Mouse (Mus musculus) intestine, embryonic 14.5 days (tissue): ENCODE measurements at regions not wholly inside any gene's neighbourhood (a gene's known extent, or its start where the extent isn't known, plus 50 kb on each side); places are given as distances from the start of the nearest gene placed in this dataset.

Source experiments
- ATAC-seq: fragments of 200-750 bp; cut with Nextera tagmentation; replicated peaks from 2 replicates; pipeline ENCODE4 v1.8.0; 2017; ENCODE audit warnings: low read depth, moderate number of reproducible peaks, moderate TSS enrichment, moderate library complexity; ENCODE audit not compliant: low FRiP score, low TSS enrichment
- DNase-seq: peaks from one replicate; pipeline ENCODE4 v3.0.0-alpha.2; 2018; ENCODE audit warnings: low spot score
- H3K27ac ChIP-seq: fragments of 300-500 bp; sonication (generic); 2 replicates; pipeline ENCODE4 v1.5.1; 2014; ENCODE audit warnings: low read depth, mild to moderate bottlenecking, control low read depth
- H3K27me3 ChIP-seq: fragments of 300-500 bp; sonication (generic); replicated peaks from 2 replicates; pipeline ENCODE4 v1.6.1; 2014; ENCODE audit warnings: low read length, control low read depth; ENCODE audit not compliant: control insufficient read depth, insufficient read depth
- H3K36me3 ChIP-seq: fragments of 300-500 bp; sonication (generic); 2 replicates; pipeline ENCODE4 v1.6.1; 2014; ENCODE audit warnings: low read length, control low read depth; ENCODE audit not compliant: control insufficient read depth, insufficient read depth
- H3K4me1 ChIP-seq: fragments of 300-500 bp; sonication (generic); replicated peaks from 2 replicates; pipeline ENCODE4 v1.6.1; 2014; ENCODE audit warnings: low read length, control low read depth, mixed read lengths; ENCODE audit not compliant: control insufficient read depth, insufficient read depth
- H3K4me2 ChIP-seq: fragments of 300-500 bp; sonication (generic); 2 replicates; pipeline ENCODE4 v1.6.1; 2014; ENCODE audit warnings: low read length
- H3K4me3 ChIP-seq: fragments of 300-500 bp; sonication (generic); 2 replicates; pipeline ENCODE4 v1.5.1; 2014; ENCODE audit warnings: low read depth, low read length, control low read depth, mixed read lengths
- H3K9ac ChIP-seq: fragments of 300-500 bp; sonication (generic); 2 replicates; pipeline ENCODE4 v1.6.1; 2014; ENCODE audit warnings: mild to moderate bottlenecking, low read length
- H3K9me3 ChIP-seq: fragments of 300-500 bp; sonication (generic); 2 replicates; pipeline ENCODE4 v1.6.1; 2016; ENCODE audit warnings: low read length, control low read depth; ENCODE audit not compliant: control insufficient read depth
- WGBS: fragments of 180-500 bp; shearing (Covaris S2); extraction: QIAGEN DNeasy Blood & Tissue Kit; methylation state at CpG from one replicate; pipeline ENCODE4 v1.1.7; 2014; 5-methylcytosine and 5-hydroxymethylcytosine counted together

- ATAC-seq (no peak), DNase-seq (no peak)
- H3K4me2 ChIP-seq, result no peak overlapping the region
- H3K27me3 ChIP-seq, result no peaks in the 10 kb centered on the region
- no peak overlapping the region for H3K4me3 ChIP-seq
- no peaks in the 10 kb centered on the region for H3K9me3 ChIP-seq
- no peak overlapping the region for H3K9ac ChIP-seq
- H3K36me3 ChIP-seq, result no peaks in the 10 kb centered on the region
- H3K4me1 ChIP-seq, result no peaks in the 10 kb centered on the region
- WGBS, result 37% methylated on average over 3 of the region's 3 CpGs
- H3K27ac ChIP-seq, result no peak overlapping the region
These were observed 359.0 kb upstream of the Adamts16 start for GRCm38 (mm10) chr13:71200656-71201055.

DNA sequence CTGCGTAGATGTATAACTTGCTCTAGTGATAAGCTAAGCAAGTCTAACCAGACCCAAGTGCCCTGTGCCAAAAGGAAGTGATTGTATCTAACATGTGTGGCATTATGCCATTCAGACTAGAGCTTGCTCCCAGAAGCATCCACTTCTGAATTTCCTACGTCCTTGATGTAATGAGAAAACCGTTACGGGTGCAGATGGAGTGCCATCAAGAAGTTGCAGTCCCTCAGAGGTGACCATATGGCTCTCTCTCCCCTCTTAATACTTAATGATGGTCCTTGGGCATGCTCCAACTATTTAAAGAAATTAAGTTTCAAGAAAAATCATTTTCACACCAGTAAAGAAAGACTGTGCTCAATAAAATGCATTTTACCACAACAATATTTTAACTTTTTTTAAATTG, 354.1 kb upstream of the Adamts16 start:
- H3K9me3 ChIP-seq, result no peaks in the 10 kb centered on the region
- H3K4me1 ChIP-seq, result no peaks in the 10 kb centered on the region
- WGBS, result 93% methylated on average over 4 of the region's 4 CpGs
- ATAC-seq, result no peak
- H3K36me3 ChIP-seq, result no peaks in the 10 kb centered on the region
- H3K9ac ChIP-seq, result no peak overlapping the region
- H3K4me3 ChIP-seq, result no peak overlapping the region
- H3K4me2 ChIP-seq, result no peak overlapping the region
- no peaks in the 10 kb centered on the region for H3K27me3 ChIP-seq
- no peak overlapping the region for H3K27ac ChIP-seq
- no peak for DNase-seq

DNA sequence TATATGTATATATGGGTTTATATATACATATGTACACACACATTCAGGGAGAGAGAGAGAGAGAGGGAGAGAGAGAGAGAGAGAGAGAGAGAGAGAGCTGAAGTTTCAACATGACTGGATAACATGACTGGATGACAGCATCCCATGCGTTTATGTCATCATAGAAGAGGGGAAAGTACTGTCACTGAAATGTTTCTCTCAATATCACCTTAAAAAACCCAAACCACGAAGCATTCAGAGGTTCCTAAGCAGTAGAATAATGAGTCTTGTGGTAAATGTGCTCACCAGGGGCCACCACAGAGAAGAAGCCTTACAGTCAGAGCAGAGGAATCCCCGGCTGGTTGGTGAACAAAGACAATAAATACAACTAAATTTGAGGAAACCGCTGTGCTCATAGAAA, 342.9 kb upstream of the Adamts16 start:
- Histone ChIP-seq H3K9me3 (no peaks in the 10 kb centered on the region), H3K4me1 (no peaks in the 10 kb centered on the region), H3K36me3 (no peaks in the 10 kb centered on the region), H3K9ac (no peak overlapping the region), H3K4me2 (no peak overlapping the region), H3K27me3 (no peaks in the 10 kb centered on the region), H3K27ac (no peak overlapping the region), H3K4me3 (no peak overlapping the region)
- ATAC-seq (no peak), DNase-seq (no peak)
- WGBS, result 75% methylated on average over 4 of the region's 4 CpGs

DNA sequence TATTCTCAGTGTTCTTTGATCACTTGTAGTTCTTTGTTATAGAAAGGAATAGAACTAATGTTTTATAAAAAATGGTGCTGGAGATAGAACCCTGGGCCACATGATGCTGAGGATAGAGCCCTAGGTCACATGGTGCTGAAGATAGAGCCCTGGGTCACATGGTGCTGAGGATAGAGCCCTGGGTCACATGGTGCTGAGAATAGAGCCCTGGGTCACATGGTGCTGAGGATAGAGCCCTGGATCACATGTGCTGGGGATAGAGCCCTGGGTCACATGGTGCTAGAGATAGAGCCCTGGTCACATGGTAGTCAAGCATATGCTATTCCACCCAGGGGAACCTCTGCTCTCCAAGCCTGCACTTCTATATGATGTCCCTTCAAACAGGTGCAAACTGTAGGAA, 337.5 kb upstream of the Adamts16 start:
- DNase-seq (no peak), ATAC-seq (no peak)
- no peaks in the 10 kb centered on the region for H3K4me1 ChIP-seq
- H3K9ac ChIP-seq, result no peak overlapping the region
- no peaks in the 10 kb centered on the region for H3K36me3 ChIP-seq
- no peak overlapping the region for H3K4me2 ChIP-seq
- no peaks in the 10 kb centered on the region for H3K27me3 ChIP-seq
- no peaks in the 10 kb centered on the region for H3K9me3 ChIP-seq
- no peak overlapping the region for H3K27ac ChIP-seq
- H3K4me3 ChIP-seq, result no peak overlapping the region

GRCm38 (mm10) chr13:71174335-71174734, 332.7 kb upstream of the Adamts16 start:
- DNase-seq (no peak), ATAC-seq (no peak)
- Histone ChIP-seq H3K27me3 (no peaks in the 10 kb centered on the region), H3K36me3 (no peaks in the 10 kb centered on the region), H3K4me2 (no peak overlapping the region), H3K27ac (no peak overlapping the region), H3K4me3 (no peak overlapping the region), H3K9me3 (no peaks in the 10 kb centered on the region), H3K4me1 (no peaks in the 10 kb centered on the region), H3K9ac (no peak overlapping the region)

DNA sequence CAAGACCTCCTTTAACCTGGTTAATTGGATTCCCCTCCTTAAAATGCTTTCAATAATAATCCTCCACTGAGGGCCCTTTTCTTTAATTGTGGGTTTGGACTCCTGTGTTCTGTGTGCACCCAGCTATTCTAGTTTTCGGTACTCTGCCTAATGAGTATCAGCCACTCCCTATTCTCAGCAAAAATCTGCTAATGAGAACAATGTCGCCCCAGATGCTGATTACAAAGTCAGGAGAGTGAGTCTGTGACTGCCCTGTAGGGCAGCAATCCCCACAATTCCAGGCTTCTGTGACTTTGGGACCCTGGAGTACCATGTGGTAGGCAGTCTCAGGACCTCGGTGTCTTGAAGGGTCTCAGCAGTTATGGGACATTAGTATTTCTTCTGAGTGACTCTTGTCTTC, 324.6 kb upstream of the Adamts16 start:
- no peak overlapping the region for H3K4me2 ChIP-seq
- no peak overlapping the region for H3K4me3 ChIP-seq
- no peaks in the 10 kb centered on the region for H3K36me3 ChIP-seq
- no peak overlapping the region for H3K9ac ChIP-seq
- DNase-seq (no peak), ATAC-seq (no peak)
- no peaks in the 10 kb centered on the region for H3K4me1 ChIP-seq
- no peaks in the 10 kb centered on the region for H3K27me3 ChIP-seq
- no peak overlapping the region for H3K27ac ChIP-seq
- H3K9me3 ChIP-seq, result no peaks in the 10 kb centered on the region
- WGBS, result 69% methylated on average over 3 of the region's 3 CpGs

DNA sequence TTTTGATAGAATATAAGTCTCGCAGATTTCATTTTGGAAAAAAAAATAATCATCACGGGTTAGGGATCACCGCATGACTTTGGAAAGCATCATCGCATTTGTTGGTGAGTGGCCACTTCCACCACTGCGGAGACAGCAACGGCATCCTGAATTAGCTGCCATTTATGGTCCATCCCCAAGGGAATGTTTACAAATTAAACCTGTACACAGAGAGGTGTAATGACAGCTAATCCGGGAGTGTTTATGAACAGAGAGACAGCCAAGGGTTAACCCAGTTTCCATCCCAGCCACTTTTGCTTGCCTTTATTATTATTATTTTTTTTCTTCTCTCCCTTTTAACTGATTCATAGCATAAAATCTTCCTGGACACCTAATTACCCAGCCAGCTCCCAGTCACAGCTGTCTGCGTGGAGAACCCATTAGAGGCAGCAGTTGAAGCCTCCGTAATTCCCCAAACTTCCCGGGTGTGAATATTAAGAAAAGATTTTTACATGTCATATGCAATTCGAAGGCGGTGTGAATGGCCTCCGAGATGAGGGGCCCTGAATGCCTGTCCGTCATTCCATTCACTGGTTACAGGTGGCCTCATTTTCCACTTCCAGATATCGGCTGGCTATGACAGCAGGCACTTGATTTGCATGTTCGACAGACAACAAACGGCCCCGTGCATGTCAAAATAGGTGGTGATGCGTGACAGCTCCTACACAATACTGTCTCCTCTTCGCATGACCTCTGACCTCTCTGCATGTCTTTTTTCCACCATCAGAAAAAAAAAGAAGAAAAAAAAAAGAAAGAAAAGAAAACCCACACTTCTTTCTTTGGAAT, 323.7 kb upstream of the Adamts16 start:
- H3K9me3 ChIP-seq, result no peaks in the 10 kb centered on the region
- DNase-seq, result no peak
- H3K27me3 ChIP-seq, result no peaks in the 10 kb centered on the region
- no peak overlapping the region for H3K4me2 ChIP-seq
- no peak overlapping the region for H3K27ac ChIP-seq
- WGBS, result 73% methylated on average over 20 of the region's 20 CpGs
- H3K9ac ChIP-seq, result no peak overlapping the region
- H3K36me3 ChIP-seq, result no peaks in the 10 kb centered on the region
- no peaks in the 10 kb centered on the region for H3K4me1 ChIP-seq
- no peak for ATAC-seq
- no peak overlapping the region for H3K4me3 ChIP-seq

GRCm38 (mm10) chr13:71164012-71164411, 322.4 kb upstream of the Adamts16 start:
- no peak overlapping the region for H3K4me2 ChIP-seq
- DNase-seq, result no peak
- no peaks in the 10 kb centered on the region for H3K4me1 ChIP-seq
- 80% methylated on average over 2 of the region's 2 CpGs for WGBS
- ATAC-seq, result no peak
- no peaks in the 10 kb centered on the region for H3K9me3 ChIP-seq
- no peak overlapping the region for H3K27ac ChIP-seq
- H3K9ac ChIP-seq, result no peak overlapping the region
- no peaks in the 10 kb centered on the region for H3K27me3 ChIP-seq
- H3K36me3 ChIP-seq, result no peaks in the 10 kb centered on the region
- no peak overlapping the region for H3K4me3 ChIP-seq

DNA sequence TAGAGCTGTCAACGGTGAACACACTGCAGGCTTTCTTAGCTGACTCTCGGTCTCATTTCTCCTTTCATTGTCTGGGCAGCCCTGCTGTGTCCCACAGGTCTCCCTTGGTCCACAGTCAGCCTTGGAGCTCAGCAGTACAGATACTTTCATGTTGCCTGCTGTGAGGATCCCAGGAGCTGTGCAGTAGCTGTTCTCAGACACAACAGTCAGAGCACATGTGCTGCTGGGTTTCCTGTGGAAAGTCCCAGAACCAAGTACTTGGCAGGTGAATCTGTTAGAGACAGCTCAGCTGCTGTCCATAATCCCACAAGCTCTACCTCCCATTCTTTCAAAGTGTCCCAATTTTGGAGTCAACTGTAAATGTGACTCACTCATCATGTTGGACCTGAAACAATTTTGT, 321.3 kb upstream of the Adamts16 start:
- DNase-seq (no peak), ATAC-seq (no peak)
- Histone ChIP-seq H3K36me3 (no peaks in the 10 kb centered on the region), H3K4me3 (no peak overlapping the region), H3K4me1 (no peaks in the 10 kb centered on the region), H3K4me2 (no peak overlapping the region), H3K9ac (no peak overlapping the region), H3K27ac (no peak overlapping the region), H3K9me3 (no peaks in the 10 kb centered on the region), H3K27me3 (no peaks in the 10 kb centered on the region)
- WGBS, result 68% methylated on average over 2 of the region's 2 CpGs
